In the genomic region with DNA sequence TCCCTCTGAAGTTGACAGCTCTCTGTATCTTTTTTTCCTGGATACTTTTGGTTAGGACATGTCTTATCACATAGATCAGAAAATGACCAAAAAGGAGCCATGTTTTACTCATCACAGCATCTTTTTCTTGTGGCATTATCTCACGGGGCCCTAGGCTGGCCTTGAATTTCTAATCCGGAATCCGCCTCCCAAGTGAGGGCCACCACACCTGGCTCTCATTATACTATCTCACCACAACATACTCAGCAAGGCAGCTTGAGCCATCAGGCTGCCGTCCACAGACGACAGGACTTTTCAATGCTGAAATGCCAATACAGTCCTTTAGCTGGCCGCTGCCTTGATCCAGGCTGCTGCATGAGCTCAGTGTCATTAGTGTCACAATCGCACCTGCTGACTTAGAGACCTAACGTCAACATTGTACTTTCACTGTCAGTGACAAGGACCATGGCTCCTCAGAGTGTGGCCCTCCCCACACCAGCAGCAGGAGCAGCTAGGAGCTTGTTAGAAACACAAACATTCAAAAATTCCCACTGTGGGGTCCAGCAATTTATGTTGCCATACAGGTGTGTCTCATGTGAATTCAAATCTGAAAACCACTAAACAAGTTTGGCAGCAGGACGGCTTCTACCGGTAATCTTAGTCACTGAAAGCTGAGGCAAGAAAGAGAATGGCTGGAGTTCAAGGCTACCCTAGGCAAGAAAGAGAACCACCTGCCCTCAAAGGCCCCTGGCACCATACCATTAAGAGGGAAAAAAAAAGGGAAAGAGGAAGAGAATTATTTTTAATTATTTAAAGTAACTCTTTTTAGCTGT, we compare ENCODE assay signal across 29 mouse cellular contexts. TPM values are rescaled to one million over a fixed set of nuclear protein-coding genes. Genes with fewer than 3 reads are reported as not detected.
DNase-seq lines count a peak whose midpoint lies in the region; ATAC-seq lines count a peak whose summit lies in the region.
"Had no signal": no experiment of that assay in that cellular context is flagged by ENCODE, and none has a peak within 500 bp of the region (broad histone marks: within the 10 kb centered on the region; RNA-seq: fewer than 3 reads in every experiment).

No protein-coding gene starts in this region.

- no peaks in the 10 kb centered on the region for H3K36me3 ChIP-seq in midbrain, embryonic 11.5 days (ENCODE audit: control insufficient read depth, insufficient read depth, low read length)
- no peaks in the 10 kb centered on the region for H3K36me3 ChIP-seq in midbrain, embryonic 14.5 days (ENCODE audit: control insufficient read depth, insufficient read depth, low read length)
- no peaks in the 10 kb centered on the region; the same call in 1 of the 2 replicates for H3K36me3 ChIP-seq in liver, embryonic 16.5 days (ENCODE audit: control insufficient read depth, insufficient read depth)
- H3K36me3 ChIP-seq in hindbrain, embryonic 12.5 days = no peaks in the 10 kb centered on the region
- H3K36me3 ChIP-seq: forebrain, embryonic 15.5 days; intestine, embryonic 15.5 days; midbrain, embryonic 12.5 days had no signal

- H3K27ac ChIP-seq in midbrain, embryonic 11.5 days (ENCODE audit: low read depth, low read length) = no peak overlapping the region
- no peak overlapping the region for H3K27ac ChIP-seq in midbrain, embryonic 14.5 days (replicated peaks; ENCODE audit: low read depth, low read length)
- no peak overlapping the region for H3K27ac ChIP-seq in liver, embryonic 16.5 days (ENCODE audit: low read length)
- H3K27ac ChIP-seq in hindbrain, embryonic 12.5 days = no peak overlapping the region
- H3K27ac ChIP-seq: embryonic facial prominence, embryonic 13.5 days; forebrain, embryonic 10.5 days; forebrain, embryonic 15.5 days; heart, embryonic 13.5 days; hindbrain, postnatal 0 days; intestine, embryonic 15.5 days; midbrain, embryonic 12.5 days had no signal

- no peaks in the 10 kb centered on the region for H3K9me3 ChIP-seq in midbrain, embryonic 11.5 days (ENCODE audit: control insufficient read depth, low read length)
- no peaks in the 10 kb centered on the region for H3K9me3 ChIP-seq in midbrain, embryonic 14.5 days (ENCODE audit: control insufficient read depth, low read length)
- H3K9me3 ChIP-seq in liver, embryonic 16.5 days (replicated peaks; ENCODE audit: control insufficient read depth, low read length) = no peaks in the 10 kb centered on the region
- H3K9me3 ChIP-seq in hindbrain, embryonic 12.5 days (replicated peaks) = 0 out of 2 replicates have a peak, but pooled peaks cover 5% of the 10 kb centered on the region
- H3K9me3 ChIP-seq: embryonic facial prominence, embryonic 13.5 days; forebrain, embryonic 15.5 days; heart, embryonic 13.5 days; intestine, embryonic 15.5 days; midbrain, embryonic 12.5 days had no signal

- H3K4me1 ChIP-seq in midbrain, embryonic 11.5 days (ENCODE audit: control insufficient read depth, insufficient read depth, low read length) = no peaks in the 10 kb centered on the region
- no peaks in the 10 kb centered on the region for H3K4me1 ChIP-seq in midbrain, embryonic 14.5 days (ENCODE audit: control insufficient read depth, insufficient read depth, low read length)
- peaks cover 7% of the 10 kb centered on the region for H3K4me1 ChIP-seq in liver, embryonic 16.5 days (ENCODE audit: control insufficient read depth, low read depth, low read length)
- H3K4me1 ChIP-seq in hindbrain, embryonic 12.5 days = no peaks in the 10 kb centered on the region
- H3K4me1 ChIP-seq: embryonic facial prominence, embryonic 13.5 days; forebrain, embryonic 10.5 days; forebrain, embryonic 15.5 days; intestine, embryonic 15.5 days; midbrain, embryonic 12.5 days had no signal

- peak; percentile 76 for DNase-seq in heart, adult 11 months
- DNase-seq in heart, postnatal 10 days = no peak
- peak; percentile 60 for DNase-seq in midbrain, embryonic 11.5 days (ENCODE audit: low spot score, missing footprints)
- DNase-seq in midbrain, embryonic 14.5 days = no peak
- DNase-seq in yolk sac, embryonic 10.5 days (ENCODE audit: low spot score) = peak; percentile 10
- no peak for DNase-seq in cerebellum, adult 8-10 months
- DNase-seq: adrenal gland, postnatal 14 days; cerebellum, adult 11 months; cerebellum, postnatal 14 days; gastrocnemius, postnatal 36 days; heart, postnatal 14 days; kidney, adult 2 months; kidney, postnatal 4 days; layer of hippocampus, postnatal 36 days; left cerebral cortex, postnatal 4 days; right cerebral cortex, postnatal 25 days; spleen, adult 18-20 months; thymus, adult 18-20 months; thymus, postnatal 25 days had no signal

- WGBS in midbrain, embryonic 11.5 days = 84% methylated on average over 10 of the region's 10 CpGs
- 88% methylated on average over 10 of the region's 10 CpGs for WGBS in midbrain, embryonic 14.5 days
- 52% methylated on average over 10 of the region's 10 CpGs for WGBS in liver, embryonic 16.5 days (ENCODE audit: insufficient replicate concordance)
- 76% methylated on average over 10 of the region's 10 CpGs for WGBS in hindbrain, embryonic 12.5 days

- intact Hi-C loops in heart, postnatal 10 days (cut with DNase I) = no loop called here

- ATAC-seq in midbrain, embryonic 11.5 days (ENCODE audit: low FRiP score) = no peak
- no peak for ATAC-seq in midbrain, embryonic 14.5 days (ENCODE audit: low FRiP score, low TSS enrichment)
- ATAC-seq in liver, embryonic 16.5 days (ENCODE audit: low read depth) = peak; percentile 76
- ATAC-seq in hindbrain, embryonic 12.5 days (ENCODE audit: low FRiP score) = no peak
- ATAC-seq: CD4-positive, CD25-positive, alpha-beta regulatory T cell, adult 4 months; forebrain, embryonic 15.5 days; hindbrain, postnatal 0 days; intestine, embryonic 15.5 days had no signal

- no peaks in the 10 kb centered on the region for H3K27me3 ChIP-seq in midbrain, embryonic 11.5 days (ENCODE audit: control insufficient read depth, insufficient read depth, low read length)
- H3K27me3 ChIP-seq in midbrain, embryonic 14.5 days (ENCODE audit: control insufficient read depth, insufficient read depth, low read length) = no peaks in the 10 kb centered on the region
- no peaks in the 10 kb centered on the region for H3K27me3 ChIP-seq in liver, embryonic 16.5 days (ENCODE audit: control insufficient read depth, insufficient read depth, low read depth, low read length)
- no peaks in the 10 kb centered on the region for H3K27me3 ChIP-seq in hindbrain, embryonic 12.5 days
- H3K27me3 ChIP-seq: embryonic facial prominence, embryonic 13.5 days; forebrain, embryonic 15.5 days; heart, embryonic 13.5 days; intestine, embryonic 15.5 days; midbrain, embryonic 12.5 days had no signal

- H3K4me2 ChIP-seq in midbrain, embryonic 11.5 days = no peak overlapping the region
- no peak overlapping the region for H3K4me2 ChIP-seq in midbrain, embryonic 14.5 days (ENCODE audit: low read length)
- H3K4me2 ChIP-seq in liver, embryonic 16.5 days (ENCODE audit: low read depth, low read length) = no peak overlapping the region
- H3K4me2 ChIP-seq in hindbrain, embryonic 12.5 days (replicated peaks) = no peak overlapping the region
- H3K4me2 ChIP-seq: embryonic facial prominence, embryonic 13.5 days; forebrain, embryonic 15.5 days; heart, embryonic 13.5 days; intestine, embryonic 15.5 days; midbrain, embryonic 12.5 days had no signal

- H3K9ac ChIP-seq in midbrain, embryonic 11.5 days (ENCODE audit: low read length) = no peak overlapping the region
- H3K9ac ChIP-seq in midbrain, embryonic 14.5 days (replicated peaks; ENCODE audit: low read length) = no peak overlapping the region
- H3K9ac ChIP-seq in liver, embryonic 16.5 days (ENCODE audit: low read depth, low read length) = no peak overlapping the region
- H3K9ac ChIP-seq in hindbrain, embryonic 12.5 days = no peak overlapping the region
- H3K9ac ChIP-seq: embryonic facial prominence, embryonic 13.5 days; forebrain, embryonic 15.5 days; heart, embryonic 13.5 days; intestine, embryonic 15.5 days; midbrain, embryonic 12.5 days had no signal

- no peak overlapping the region for H3K4me3 ChIP-seq in midbrain, embryonic 11.5 days (ENCODE audit: low read depth, low read length)
- no peak overlapping the region for H3K4me3 ChIP-seq in midbrain, embryonic 14.5 days (replicated peaks; ENCODE audit: low read depth, low read length)
- H3K4me3 ChIP-seq in liver, embryonic 16.5 days (ENCODE audit: low read depth, low read length) = no peak overlapping the region
- H3K4me3 ChIP-seq in hindbrain, embryonic 12.5 days = no peak overlapping the region
- H3K4me3 ChIP-seq: embryonic facial prominence, embryonic 13.5 days; forebrain, embryonic 10.5 days; forebrain, embryonic 15.5 days; heart, embryonic 13.5 days; intestine, embryonic 15.5 days; midbrain, embryonic 12.5 days had no signal

RNA-seq across cellular contexts. Expression of a gene that starts 8.6 kb away (rescaled TPM):
- total RNA-seq in heart, postnatal 10 days (2021) = 10 to 100 TPM; 49.9 to 59.8 TPM
- 38.8 and 39.9 TPM in 2 replicates for polyA plus RNA-seq in midbrain, embryonic 11.5 days (2014; fragmentation: Nextera tagmentation; extraction: Ambion mirVana)
- polyA plus RNA-seq in midbrain, embryonic 14.5 days (2014; fragmentation: Nextera tagmentation; extraction: Ambion mirVana) = 14.0 and 22.4 TPM in 2 replicates
- 15.8 and 16.3 TPM in 2 replicates for polyA plus RNA-seq in liver, embryonic 16.5 days (2015; fragmentation: Nextera tagmentation; extraction: Ambion mirVana)
- 37.4 and 40.7 TPM in 2 replicates for polyA plus RNA-seq in hindbrain, embryonic 12.5 days (2016; fragmentation: Nextera tagmentation; extraction: Ambion mirVana)

RNA-seq across cellular contexts. Expression of a gene that starts 48.6 kb away (rescaled TPM):
- total RNA-seq in heart, postnatal 10 days (2021) = 10 to 100 TPM; 26.7 to 28.0 TPM
- polyA plus RNA-seq in midbrain, embryonic 11.5 days (2014; fragmentation: Nextera tagmentation; extraction: Ambion mirVana) = 49.5 and 50.8 TPM in 2 replicates
- 34.1 and 40.1 TPM in 2 replicates for polyA plus RNA-seq in midbrain, embryonic 14.5 days (2014; fragmentation: Nextera tagmentation; extraction: Ambion mirVana)
- polyA plus RNA-seq in liver, embryonic 16.5 days (2015; fragmentation: Nextera tagmentation; extraction: Ambion mirVana) = 52.9 and 55.8 TPM in 2 replicates
- 40.2 and 42.8 TPM in 2 replicates for polyA plus RNA-seq in hindbrain, embryonic 12.5 days (2016; fragmentation: Nextera tagmentation; extraction: Ambion mirVana)

RNA-seq across cellular contexts. Expression of a gene that starts 52.6 kb away (rescaled TPM):
- total RNA-seq in heart, postnatal 10 days (2021) = 100 to 1,000 TPM; 137 to 140 TPM
- polyA plus RNA-seq in midbrain, embryonic 11.5 days (2014; fragmentation: Nextera tagmentation; extraction: Ambion mirVana) = 1,296 and 1,418 TPM in 2 replicates
- 1,283 and 1,390 TPM in 2 replicates for polyA plus RNA-seq in midbrain, embryonic 14.5 days (2014; fragmentation: Nextera tagmentation; extraction: Ambion mirVana)
- 161 and 182 TPM in 2 replicates for polyA plus RNA-seq in liver, embryonic 16.5 days (2015; fragmentation: Nextera tagmentation; extraction: Ambion mirVana)
- polyA plus RNA-seq in hindbrain, embryonic 12.5 days (2016; fragmentation: Nextera tagmentation; extraction: Ambion mirVana) = 1,102 and 1,155 TPM in 2 replicates

Comparison
In these comparisons a context has a peak if more than half of its experiments do, and no peak if none do; other contexts are left out.
1. DNase-seq: peak in heart, adult 11 months (single experiment), midbrain, embryonic 11.5 days (single experiment) and yolk sac, embryonic 10.5 days (single experiment); none in heart, postnatal 10 days (0 of 2), midbrain, embryonic 14.5 days (single experiment) and cerebellum, adult 8-10 months (single experiment).